Mouse (Mus musculus) c-Kit-positive CD71-positive TER-119-negative erythroid progenitor cells, embryonic 14.5 days (primary cell): ENCODE measurements around the gene Pde4a.
"Not testable (repeated sequence)": the region's sequence is repeated elsewhere in the genome, so short reads cannot be mapped to it uniquely, and the experiment has no call there.

Experiments used
- DNase-seq: peaks from one replicate; pipeline ENCODE4 v3.0.0-alpha.2; 2013; ENCODE audit warnings: low read depth

The Pde4a gene

GRCm38 (mm10) chr9:21183905-21184413 is 18.4 kb downstream of the Pde4a start:
- DNase-seq, result no peak

GRCm38 (mm10) chr9:21184733-21185132 is 19.2 kb downstream of the Pde4a start:
- DNase-seq, result no peak

- no peak for DNase-seq
Observed at GRCm38 (mm10) chr9:21185436-21185835, 19.9 kb downstream of the Pde4a start.

GRCm38 (mm10) chr9:21189905-21190304 is 24.4 kb downstream of the Pde4a start:
- no peak for DNase-seq

GRCm38 (mm10) chr9:21190670-21191069 is 25.2 kb downstream of the Pde4a start:
- DNase-seq, result no peak

GRCm38 (mm10) chr9:21193786-21194185 is 28.3 kb downstream of the Pde4a start:
- no peak for DNase-seq

- DNase-seq, result no peak
Observed at GRCm38 (mm10) chr9:21194787-21195493, 29.4 kb downstream of the Pde4a start.

GRCm38 (mm10) chr9:21195736-21196505 is 30.4 kb downstream of the Pde4a start:
- DNase-seq, result not testable (repeated sequence)

- no peak for DNase-seq
Observed at GRCm38 (mm10) chr9:21196521-21197433, 31.3 kb downstream of the Pde4a start.

- DNase-seq, result no peak
Observed at GRCm38 (mm10) chr9:21197981-21198380, 32.5 kb downstream of the Pde4a start.

GRCm38 (mm10) chr9:21198960-21199359 is 33.4 kb downstream of the Pde4a start:
- DNase-seq, result no peak

- DNase-seq, result no peak
Observed at GRCm38 (mm10) chr9:21204156-21204527, 38.6 kb downstream of the Pde4a start.

GRCm38 (mm10) chr9:21204528-21205272 is 39.2 kb downstream of the Pde4a start:
- no peak for DNase-seq

GRCm38 (mm10) chr9:21206848-21207247 is 41.3 kb downstream of the Pde4a start:
- no peak for DNase-seq

GRCm38 (mm10) chr9:21208626-21209025 is 43.1 kb downstream of the Pde4a start:
- no peak for DNase-seq

- DNase-seq, result no peak
Observed at GRCm38 (mm10) chr9:21210821-21211220, 45.3 kb downstream of the Pde4a start.

- DNase-seq, result no peak
Observed at GRCm38 (mm10) chr9:21211624-21212023, 46.1 kb downstream of the Pde4a start.

GRCm38 (mm10) chr9:21213617-21214190 is 48.2 kb downstream of the Pde4a start:
- DNase-seq, result no peak

GRCm38 (mm10) chr9:21216050-21216841 is 50.7 kb downstream of the Pde4a start:
- DNase-seq, result no peak

GRCm38 (mm10) chr9:21219820-21220219 is 54.3 kb downstream of the Pde4a start:
- DNase-seq, result no peak
